Mouse (Mus musculus) lung, adult 2 months (tissue): ENCODE measurements around the gene Rhov.

ENCODE experiments used
- CTCF ChIP-seq: fragments of 200-500 bp; IDR thresholded peaks from 2 replicates; pipeline ENCODE4 v1.5.1; 2011; ENCODE audit warnings: mild to moderate bottlenecking, low read length, control low read depth; ENCODE audit not compliant: insufficient read depth
- POLR2A ChIP-seq: fragments of 200-500 bp; IDR thresholded peaks from 2 replicates; pipeline ENCODE4 v1.6.1; 2011; ENCODE audit warnings: low read depth, mild to moderate bottlenecking, control low read depth, low read length, borderline replicate concordance; ENCODE audit errors: extremely low read depth

GRCm38 (mm10) chr2:119292281-119292680, 21.2 kb upstream of the Rhov start:
- TF ChIP-seq CTCF (no peak), POLR2A (no peak)
